Mouse (Mus musculus): ENCODE measurements at regions not wholly inside any gene's neighbourhood (a gene's known extent, or its start where the extent isn't known, plus 50 kb on each side); places are given as distances from the start of the nearest gene placed in this dataset.
A peak's percentile ranks its signal among the peaks of the same experiment; 100 is the strongest.

GRCm38 (mm10) chr2:17882389-17882788 lies 114.4 kb downstream of the H2al2a start:
- Histone ChIP-seq H3K9ac (no peak overlapping the region), H3K4me1 (replicated peaks) (no peaks in the 10 kb centered on the region; the same call in 1 of the 2 replicates), H3K4me2 (no peak overlapping the region), H3K27ac (replicated peaks) (no peak overlapping the region), H3K4me3 (no peak overlapping the region), H3K36me3 (no peaks in the 10 kb centered on the region), H3K27me3 (no peaks in the 10 kb centered on the region), H3K9me3 (no peaks in the 10 kb centered on the region)
- ATAC-seq (ENCODE audit: low FRiP score, low read depth), result no peak
- 63% methylated on average over 12 of the region's 12 CpGs for WGBS

- H3K4me3 ChIP-seq, result no peak overlapping the region
- H3K36me3 ChIP-seq, result no peaks in the 10 kb centered on the region
- 0 out of 2 replicates have a peak, but pooled peaks have one; percentile 65 for ATAC-seq (ENCODE audit: low FRiP score, low read depth)
- H3K27me3 ChIP-seq, result no peaks in the 10 kb centered on the region
- no peaks in the 10 kb centered on the region; the same call in 1 of the 2 replicates for H3K4me1 ChIP-seq (replicated peaks)
- no peak overlapping the region for H3K4me2 ChIP-seq
- 29% methylated on average over 11 of the region's 11 CpGs for WGBS
- no peak overlapping the region for H3K9ac ChIP-seq
- H3K9me3 ChIP-seq, result no peaks in the 10 kb centered on the region
- 0 out of 2 replicates have a peak overlapping the region, but pooled peaks have one; percentile 25 for H3K27ac ChIP-seq (replicated peaks)
Measured at GRCm38 (mm10) chr2:17880800-17881717, 115.7 kb downstream of the H2al2a start.

DNA sequence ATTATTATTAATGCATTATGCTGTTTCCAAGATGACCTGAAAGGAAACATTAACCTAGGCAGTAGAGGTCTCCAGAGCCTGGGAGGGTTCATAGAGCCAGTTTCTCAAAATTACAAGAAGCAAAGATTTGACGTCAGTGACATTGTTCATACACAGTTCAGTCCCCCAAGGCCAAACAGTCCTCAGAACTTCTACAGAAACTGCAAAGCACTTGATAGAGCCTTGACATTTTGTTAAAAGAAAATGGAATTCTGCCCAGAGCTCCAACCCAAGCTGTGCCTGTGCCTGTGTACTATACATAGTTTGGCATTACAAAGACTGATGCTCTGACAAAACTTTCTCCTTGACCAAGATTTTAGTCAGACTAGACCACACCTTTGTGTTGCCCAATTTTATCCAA lies 118.9 kb downstream of the H2al2a start:
- no peak overlapping the region for H3K4me3 ChIP-seq
- H3K4me2 ChIP-seq, result no peak overlapping the region
- H3K36me3 ChIP-seq, result no peaks in the 10 kb centered on the region
- ATAC-seq (ENCODE audit: low FRiP score, low read depth), result no peak
- no peaks in the 10 kb centered on the region for H3K9me3 ChIP-seq
- WGBS, result 87% methylated on average over 1 of the region's 1 CpGs
- H3K9ac ChIP-seq, result no peak overlapping the region
- H3K4me1 ChIP-seq (replicated peaks), result no peaks in the 10 kb centered on the region; the same call in 1 of the 2 replicates
- H3K27ac ChIP-seq (replicated peaks), result no peak overlapping the region
- no peaks in the 10 kb centered on the region for H3K27me3 ChIP-seq

- Histone ChIP-seq H3K9ac (no peak overlapping the region), H3K27ac (replicated peaks) (no peak overlapping the region), H3K9me3 (no peaks in the 10 kb centered on the region), H3K4me1 (replicated peaks) (no peaks in the 10 kb centered on the region; the same call in 1 of the 2 replicates), H3K36me3 (no peaks in the 10 kb centered on the region), H3K4me3 (no peak overlapping the region), H3K27me3 (no peaks in the 10 kb centered on the region), H3K4me2 (no peak overlapping the region)
- WGBS, result 90% methylated on average over 3 of the region's 3 CpGs
- no peak for ATAC-seq (ENCODE audit: low FRiP score, low read depth)
Measured at GRCm38 (mm10) chr2:17876942-17877341, 119.8 kb downstream of the H2al2a start.

DNA sequence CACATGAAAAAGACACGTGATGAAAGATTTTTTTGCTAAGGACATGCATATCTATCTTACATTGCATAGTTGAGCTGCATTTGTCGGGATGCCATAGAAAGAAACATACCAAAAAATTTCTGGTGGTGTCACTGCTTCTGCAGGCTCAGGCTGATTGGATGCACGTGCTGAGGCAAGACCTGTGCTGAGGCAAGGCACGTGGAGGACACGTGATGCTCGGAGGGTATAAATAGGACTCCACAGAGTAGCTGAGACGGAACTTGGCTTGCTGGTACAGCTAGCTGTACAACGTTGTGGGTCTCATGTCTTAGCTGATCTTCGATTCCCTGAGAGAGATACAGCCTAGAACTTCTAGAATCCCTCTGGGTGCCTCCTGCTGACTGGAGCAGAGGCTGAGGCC lies 120.6 kb downstream of the H2al2a start:
- Histone ChIP-seq H3K36me3 (no peaks in the 10 kb centered on the region), H3K4me2 (no peak overlapping the region), H3K27me3 (no peaks in the 10 kb centered on the region), H3K9ac (no peak overlapping the region), H3K4me1 (replicated peaks) (no peaks in the 10 kb centered on the region; the same call in 1 of the 2 replicates), H3K4me3 (no peak overlapping the region), H3K9me3 (no peaks in the 10 kb centered on the region), H3K27ac (replicated peaks) (no peak overlapping the region)
- 94% methylated on average over 9 of the region's 9 CpGs for WGBS
- no peak for ATAC-seq (ENCODE audit: low FRiP score, low read depth)

- H3K4me1 ChIP-seq (replicated peaks), result no peaks in the 10 kb centered on the region; the same call in 1 of the 2 replicates
- no peaks in the 10 kb centered on the region for H3K9me3 ChIP-seq
- H3K9ac ChIP-seq, result no peak overlapping the region
- H3K4me3 ChIP-seq, result no peak overlapping the region
- H3K36me3 ChIP-seq, result no peaks in the 10 kb centered on the region
- WGBS, result 50% methylated on average over 2 of the region's 2 CpGs
- H3K4me2 ChIP-seq, result no peak overlapping the region
- H3K27ac ChIP-seq (replicated peaks), result no peak overlapping the region
- ATAC-seq (ENCODE audit: low FRiP score, low read depth), result no peak
- H3K27me3 ChIP-seq, result no peaks in the 10 kb centered on the region
Measured at GRCm38 (mm10) chr2:17870562-17870961, 126.2 kb downstream of the H2al2a start.

GRCm38 (mm10) chr2:17868145-17868544 lies 128.6 kb downstream of the H2al2a start:
- Histone ChIP-seq H3K27ac (replicated peaks) (no peak overlapping the region), H3K27me3 (no peaks in the 10 kb centered on the region), H3K36me3 (no peaks in the 10 kb centered on the region), H3K4me3 (no peak overlapping the region), H3K4me2 (no peak overlapping the region), H3K9ac (no peak overlapping the region), H3K9me3 (no peaks in the 10 kb centered on the region), H3K4me1 (replicated peaks) (no peaks in the 10 kb centered on the region; the same call in 1 of the 2 replicates)
- WGBS, result 18% methylated on average over 9 of the region's 9 CpGs
- no peak for ATAC-seq (ENCODE audit: low FRiP score, low read depth)

DNA sequence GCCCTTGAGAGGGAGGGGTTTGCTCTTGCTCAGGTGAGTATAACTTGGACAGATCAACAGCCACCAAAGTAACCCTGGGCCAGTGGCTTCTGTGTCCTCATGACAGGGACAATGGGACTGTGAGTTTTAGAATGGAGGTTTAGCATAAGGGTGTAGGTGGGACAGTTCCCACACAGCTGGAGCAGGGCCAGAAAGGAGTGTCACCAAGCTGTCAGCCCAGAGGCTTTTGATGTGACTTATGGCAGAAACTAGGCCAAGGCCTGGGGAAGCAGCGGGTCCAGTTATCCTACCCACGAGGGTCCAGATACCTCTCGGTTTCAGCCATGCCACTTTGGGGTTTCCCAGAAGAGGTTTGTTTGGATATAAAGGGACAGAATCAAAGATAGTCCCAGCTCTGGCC lies 129.4 kb downstream of the H2al2a start:
- no peaks in the 10 kb centered on the region for H3K9me3 ChIP-seq
- no peak overlapping the region for H3K27ac ChIP-seq (replicated peaks)
- ATAC-seq (ENCODE audit: low FRiP score, low read depth), result no peak
- H3K4me3 ChIP-seq, result no peak overlapping the region
- WGBS, result 63% methylated on average over 3 of the region's 3 CpGs
- H3K27me3 ChIP-seq, result no peaks in the 10 kb centered on the region
- no peaks in the 10 kb centered on the region for H3K36me3 ChIP-seq
- no peaks in the 10 kb centered on the region; the same call in 1 of the 2 replicates for H3K4me1 ChIP-seq (replicated peaks)
- H3K9ac ChIP-seq, result no peak overlapping the region
- no peak overlapping the region for H3K4me2 ChIP-seq

- H3K4me3 ChIP-seq, result peak overlapping the region; percentile 28
- peaks cover 16% of the 10 kb centered on the region for H3K4me1 ChIP-seq (replicated peaks)
- H3K27me3 ChIP-seq, result no peaks in the 10 kb centered on the region
- 13% methylated on average over 10 of the region's 10 CpGs for WGBS
- H3K9ac ChIP-seq, result 0 out of 2 replicates have a peak overlapping the region, but pooled peaks have one; percentile 5
- ATAC-seq (ENCODE audit: low FRiP score, low read depth), result peak; percentile 79; the same call in 1 of the 2 replicates
- H3K36me3 ChIP-seq, result no peaks in the 10 kb centered on the region
- H3K27ac ChIP-seq (replicated peaks), result no peak overlapping the region
- H3K9me3 ChIP-seq, result no peaks in the 10 kb centered on the region
- H3K4me2 ChIP-seq, result peak overlapping the region; percentile 52
Measured at GRCm38 (mm10) chr2:17861765-17862495, 130.7 kb upstream of the Nebl start.

- ATAC-seq (ENCODE audit: low FRiP score, low read depth), result no peak
- no peak overlapping the region for H3K27ac ChIP-seq (replicated peaks)
- no peaks in the 10 kb centered on the region for H3K9me3 ChIP-seq
- peak overlapping the region; percentile 28; the same call in 1 of the 2 replicates for H3K4me3 ChIP-seq
- H3K4me1 ChIP-seq (replicated peaks), result peaks cover 16% of the 10 kb centered on the region
- 52% methylated on average over 4 of the region's 4 CpGs for WGBS
- H3K27me3 ChIP-seq, result no peaks in the 10 kb centered on the region
- peak overlapping the region; percentile 52 for H3K4me2 ChIP-seq
- H3K9ac ChIP-seq, result no peak overlapping the region
- no peaks in the 10 kb centered on the region for H3K36me3 ChIP-seq
Measured at GRCm38 (mm10) chr2:17860922-17861559, 129.8 kb upstream of the Nebl start.

DNA sequence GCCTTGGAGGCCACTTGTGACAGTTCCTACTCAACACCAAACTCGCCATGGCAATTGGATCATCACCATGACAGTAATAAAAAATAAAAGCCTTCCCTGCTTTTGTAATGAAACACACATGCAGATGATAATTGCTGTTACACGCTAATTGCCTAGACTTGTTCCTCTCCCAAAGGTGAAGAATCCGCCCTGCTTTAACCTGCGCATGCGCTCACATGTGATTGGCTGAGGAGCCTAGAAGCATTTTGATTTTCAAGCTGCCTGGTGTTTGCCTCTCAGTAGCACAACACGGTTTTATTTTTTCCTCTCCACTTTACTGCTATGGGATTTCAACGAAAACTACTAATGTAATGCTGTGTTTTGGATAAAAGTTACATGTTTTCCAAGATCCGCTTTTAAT lies 128.0 kb upstream of the Nebl start:
- Histone ChIP-seq H3K36me3 (no peaks in the 10 kb centered on the region), H3K4me2 (no peak overlapping the region), H3K4me1 (replicated peaks) (peaks cover 16% of the 10 kb centered on the region), H3K27me3 (no peaks in the 10 kb centered on the region), H3K4me3 (no peak overlapping the region), H3K9me3 (no peaks in the 10 kb centered on the region), H3K27ac (replicated peaks) (no peak overlapping the region), H3K9ac (no peak overlapping the region)
- 86% methylated on average over 8 of the region's 8 CpGs for WGBS
- ATAC-seq (ENCODE audit: low FRiP score, low read depth), result no peak
